ENCODE assay signal across 29 mouse cellular contexts in genomic region chr1:90244537-90244936, GRCm38 (mm10). TPM values are rescaled to one million over a fixed set of nuclear protein-coding genes. Genes with fewer than 3 reads are reported as not detected.
DNase-seq lines count a peak whose midpoint lies in the region; ATAC-seq and TF ChIP-seq lines count a peak whose summit lies in the region.
"Had no signal": no experiment of that assay in that cellular context is flagged by ENCODE, and none has a peak within 500 bp of the region (broad histone marks: within the 10 kb centered on the region; RNA-seq: fewer than 3 reads in every experiment).

No protein-coding gene starts in this region.

- TF ChIP-seq CTCF in liver, postnatal 0 days (IDR thresholded peaks at IDR 0.05; ENCODE audit: low read depth), result no peak

- peaks cover 72% of the 10 kb centered on the region for H3K4me1 ChIP-seq in heart, embryonic 10.5 days
- peaks cover 49% of the 10 kb centered on the region for H3K4me1 ChIP-seq in heart, embryonic 13.5 days
- H3K4me1 ChIP-seq in liver, embryonic 13.5 days (replicated peaks), result peaks cover 100% of the 10 kb centered on the region
- peaks cover 11% of the 10 kb centered on the region for H3K4me1 ChIP-seq in liver, postnatal 0 days (ENCODE audit: insufficient read depth)
- peaks cover 8% of the 10 kb centered on the region for H3K4me1 ChIP-seq in midbrain, embryonic 11.5 days (ENCODE audit: control insufficient read depth, insufficient read depth, low read length)
- H3K4me1 ChIP-seq in midbrain, embryonic 15.5 days, result no peaks in the 10 kb centered on the region
- H3K4me1 ChIP-seq: embryonic facial prominence, embryonic 15.5 days had no signal

- no peak for TF ChIP-seq EP300 in liver, postnatal 0 days (IDR thresholded peaks at IDR 0.05; ENCODE audit: low read depth)

- H3K27ac ChIP-seq in heart, embryonic 10.5 days, result peak overlapping the region; percentile 2; the same call in 1 of the 2 replicates
- no peak overlapping the region for H3K27ac ChIP-seq in heart, embryonic 13.5 days (replicated peaks)
- peak overlapping the region; percentile 57 for H3K27ac ChIP-seq in liver, embryonic 13.5 days
- no peak overlapping the region for H3K27ac ChIP-seq in liver, postnatal 0 days (ENCODE audit: low read depth)
- no peak overlapping the region for H3K27ac ChIP-seq in midbrain, embryonic 11.5 days (ENCODE audit: low read depth, low read length)
- H3K27ac ChIP-seq in midbrain, embryonic 15.5 days, result no peak overlapping the region
- H3K27ac ChIP-seq: embryonic facial prominence, embryonic 13.5 days; embryonic facial prominence, embryonic 15.5 days; forebrain, embryonic 12.5 days had no signal

- peak overlapping the region; percentile 11 for H3K4me2 ChIP-seq in heart, embryonic 13.5 days
- no peak overlapping the region for H3K4me2 ChIP-seq in liver, embryonic 13.5 days
- H3K4me2 ChIP-seq in liver, postnatal 0 days (ENCODE audit: low read depth, low read length), result no peak overlapping the region
- H3K4me2 ChIP-seq in midbrain, embryonic 11.5 days, result no peak overlapping the region
- no peak overlapping the region for H3K4me2 ChIP-seq in midbrain, embryonic 15.5 days
- H3K4me2 ChIP-seq: embryonic facial prominence, embryonic 13.5 days; embryonic facial prominence, embryonic 15.5 days; forebrain, embryonic 12.5 days had no signal

- no peak for DNase-seq in heart, embryonic 10.5 days (ENCODE audit: low spot score)
- DNase-seq in heart, adult 9 months (ENCODE audit: low spot score in 2 of 2), result no peak
- no peak for DNase-seq in heart, adult 11 months
- DNase-seq in liver, embryonic 13.5 days, result no peak
- DNase-seq in liver, postnatal 0 days, result no peak
- peak; percentile 73 for DNase-seq in midbrain, embryonic 11.5 days (ENCODE audit: low spot score, missing footprints)
- DNase-seq: adrenal gland, adult 8-10 months; adrenal gland, postnatal 14 days; adrenal gland, postnatal 36 days; B cell, adult 2 months; cerebellum, adult 11-12 months; cerebellum, adult 2 months; cerebellum, adult 9-10 months; cerebellum, postnatal 10 days; cerebellum, postnatal 36 days; embryo, embryonic 11 days had no signal

- WGBS in heart, embryonic 10.5 days, result 56% methylated on average over 1 of the region's 1 CpGs
- 74% methylated on average over 1 of the region's 1 CpGs for WGBS in heart, embryonic 13.5 days
- WGBS in liver, embryonic 13.5 days (ENCODE audit: insufficient replicate concordance), result 51% methylated on average over 1 of the region's 1 CpGs
- WGBS in liver, postnatal 0 days (ENCODE audit: insufficient replicate concordance), result 68% methylated on average over 1 of the region's 1 CpGs
- 90% methylated on average over 1 of the region's 1 CpGs for WGBS in midbrain, embryonic 11.5 days
- WGBS in midbrain, embryonic 15.5 days, result 92% methylated on average over 1 of the region's 1 CpGs

- no peak for ATAC-seq in heart, embryonic 13.5 days (ENCODE audit: extremely low read depth, insufficient number of reproducible peaks, low FRiP score, low TSS enrichment)
- no peak for ATAC-seq in liver, embryonic 13.5 days (ENCODE audit: low read depth)
- no peak for ATAC-seq in liver, postnatal 0 days
- ATAC-seq in midbrain, embryonic 11.5 days (ENCODE audit: low FRiP score), result no peak
- no peak for ATAC-seq in midbrain, embryonic 15.5 days (replicated peaks)
- ATAC-seq: activated CD4-positive, CD25-positive, alpha-beta regulatory T cell, adult 4 months; CD4-positive, CD25-positive, alpha-beta regulatory T cell, adult 4 months; forebrain, embryonic 14.5 days; Patski had no signal

- no peaks in the 10 kb centered on the region for H3K9me3 ChIP-seq in heart, embryonic 10.5 days
- no peaks in the 10 kb centered on the region for H3K9me3 ChIP-seq in heart, embryonic 13.5 days
- H3K9me3 ChIP-seq in liver, embryonic 13.5 days (replicated peaks), result no peaks in the 10 kb centered on the region
- no peaks in the 10 kb centered on the region for H3K9me3 ChIP-seq in liver, postnatal 0 days (ENCODE audit: low read length)
- H3K9me3 ChIP-seq in midbrain, embryonic 11.5 days (ENCODE audit: control insufficient read depth, low read length), result no peaks in the 10 kb centered on the region
- no peaks in the 10 kb centered on the region for H3K9me3 ChIP-seq in midbrain, embryonic 15.5 days
- H3K9me3 ChIP-seq: embryonic facial prominence, embryonic 13.5 days; embryonic facial prominence, embryonic 15.5 days; forebrain, embryonic 10.5 days; forebrain, embryonic 12.5 days had no signal

- no peak overlapping the region for H3K9ac ChIP-seq in heart, embryonic 13.5 days
- H3K9ac ChIP-seq in liver, embryonic 13.5 days, result peak overlapping the region; percentile 31; the same call in 1 of the 2 replicates
- H3K9ac ChIP-seq in liver, postnatal 0 days (replicated peaks), result no peak overlapping the region
- H3K9ac ChIP-seq in midbrain, embryonic 11.5 days (ENCODE audit: low read length), result no peak overlapping the region
- no peak overlapping the region for H3K9ac ChIP-seq in midbrain, embryonic 15.5 days
- H3K9ac ChIP-seq: embryonic facial prominence, embryonic 13.5 days; embryonic facial prominence, embryonic 15.5 days; forebrain, embryonic 12.5 days had no signal

- H3K27me3 ChIP-seq in heart, embryonic 10.5 days (ENCODE audit: insufficient read depth, poor library complexity, severe bottlenecking), result peaks cover 5% of the 10 kb centered on the region; the same call in 1 of the 2 replicates
- no peaks in the 10 kb centered on the region for H3K27me3 ChIP-seq in heart, embryonic 13.5 days (replicated peaks)
- peaks cover 3% of the 10 kb centered on the region; the same call in 1 of the 2 replicates for H3K27me3 ChIP-seq in liver, embryonic 13.5 days
- H3K27me3 ChIP-seq in liver, postnatal 0 days (ENCODE audit: insufficient read depth, low read length), result no peaks in the 10 kb centered on the region
- H3K27me3 ChIP-seq in midbrain, embryonic 11.5 days (ENCODE audit: control insufficient read depth, insufficient read depth, low read length), result no peaks in the 10 kb centered on the region
- H3K27me3 ChIP-seq in midbrain, embryonic 15.5 days (replicated peaks), result no peaks in the 10 kb centered on the region
- H3K27me3 ChIP-seq: CH12.LX; embryonic facial prominence, embryonic 13.5 days; embryonic facial prominence, embryonic 15.5 days; Patski had no signal

- H3K4me3 ChIP-seq in heart, embryonic 10.5 days, result no peak overlapping the region
- no peak overlapping the region for H3K4me3 ChIP-seq in heart, embryonic 13.5 days
- H3K4me3 ChIP-seq in liver, embryonic 13.5 days (replicated peaks), result no peak overlapping the region
- H3K4me3 ChIP-seq in liver, postnatal 0 days (ENCODE audit: low read depth, low read length), result no peak overlapping the region
- no peak overlapping the region for H3K4me3 ChIP-seq in midbrain, embryonic 11.5 days (ENCODE audit: low read depth, low read length)
- no peak overlapping the region for H3K4me3 ChIP-seq in midbrain, embryonic 15.5 days
- H3K4me3 ChIP-seq: embryonic facial prominence, embryonic 13.5 days; embryonic facial prominence, embryonic 15.5 days; erythroblast, embryonic 14.5 days; forebrain, embryonic 10.5 days; forebrain, embryonic 12.5 days had no signal

- H3K36me3 ChIP-seq in heart, embryonic 10.5 days, result no peaks in the 10 kb centered on the region
- no peaks in the 10 kb centered on the region for H3K36me3 ChIP-seq in heart, embryonic 13.5 days
- no peaks in the 10 kb centered on the region for H3K36me3 ChIP-seq in liver, embryonic 13.5 days
- H3K36me3 ChIP-seq in liver, postnatal 0 days (replicated peaks; ENCODE audit: insufficient read depth, low read length), result no peaks in the 10 kb centered on the region
- H3K36me3 ChIP-seq in midbrain, embryonic 11.5 days (ENCODE audit: control insufficient read depth, insufficient read depth, low read length), result no peaks in the 10 kb centered on the region
- H3K36me3 ChIP-seq in midbrain, embryonic 15.5 days (replicated peaks), result no peaks in the 10 kb centered on the region
- H3K36me3 ChIP-seq: embryonic facial prominence, embryonic 13.5 days; embryonic facial prominence, embryonic 15.5 days; forebrain, embryonic 10.5 days; forebrain, embryonic 12.5 days; G1E had no signal

RNA-seq across cellular contexts. Expression of gene Ackr3, which starts 40.8 kb away (rescaled TPM):
- polyA plus RNA-seq in heart, embryonic 10.5 days (2016; fragmentation: Nextera tagmentation; extraction: Ambion mirVana), result 24.7 and 25.5 TPM in 2 replicates
- 38.3 and 38.5 TPM in 2 replicates for polyA plus RNA-seq in heart, embryonic 13.5 days (2015; fragmentation: Nextera tagmentation; extraction: Ambion mirVana)
- polyA plus RNA-seq in liver, embryonic 13.5 days (2015; fragmentation: Nextera tagmentation; extraction: Ambion mirVana), result 2.8 and 3.5 TPM in 2 replicates
- polyA plus RNA-seq in liver, postnatal 0 days (2015; fragmentation: Nextera tagmentation; extraction: Ambion mirVana), result 2.3 and 2.5 TPM in 2 replicates
- 28.4 and 29.4 TPM in 2 replicates for polyA plus RNA-seq in midbrain, embryonic 11.5 days (2014; fragmentation: Nextera tagmentation; extraction: Ambion mirVana)
- 11.3 and 11.4 TPM in 2 replicates for polyA plus RNA-seq in midbrain, embryonic 15.5 days (2015; fragmentation: Nextera tagmentation; extraction: Ambion mirVana)
- polyA plus RNA-seq: CD4-positive, CD25-positive, alpha-beta regulatory T cell, adult 4 months; erythroblast, embryonic 14.5 days; G1E had no signal

Comparison
In these comparisons a context has a peak if more than half of its experiments do, and no peak if none do; other contexts are left out.
1. H3K27ac ChIP-seq: peak in heart, embryonic 10.5 days (single experiment) and liver, embryonic 13.5 days (single experiment); none in heart, embryonic 13.5 days (single experiment), liver, postnatal 0 days (single experiment), midbrain, embryonic 11.5 days (single experiment) and midbrain, embryonic 15.5 days (single experiment).